Mouse (Mus musculus) liver, embryonic 14.5 days (tissue): ENCODE data around the gene Dmrtb1.

Experiments
- CTCF ChIP-seq: IDR thresholded peaks from 2 replicates; pipeline ENCODE4 v1.5.1; 2016; ENCODE audit warnings: antibody characterized with exemption, low read depth, control low read depth
- EP300 ChIP-seq: IDR thresholded peaks from 2 replicates; pipeline ENCODE4 v1.6.1; 2016; ENCODE audit warnings: antibody characterized with exemption, low read depth

GRCm38 (mm10) chr4:107688213-107688612, 4.2 kb upstream of the Dmrtb1 start:
- TF ChIP-seq CTCF (no peak), EP300 (no peak)
